Mouse (Mus musculus): ENCODE results near the gene Ppil1. TPM values are rescaled to one million over a fixed set of nuclear protein-coding genes. Genes with fewer than 3 reads are reported as not detected.

Gene Ppil1
- polyA plus RNA-seq, 1 experiment from 2014 or later: 106 TPM

DNA sequence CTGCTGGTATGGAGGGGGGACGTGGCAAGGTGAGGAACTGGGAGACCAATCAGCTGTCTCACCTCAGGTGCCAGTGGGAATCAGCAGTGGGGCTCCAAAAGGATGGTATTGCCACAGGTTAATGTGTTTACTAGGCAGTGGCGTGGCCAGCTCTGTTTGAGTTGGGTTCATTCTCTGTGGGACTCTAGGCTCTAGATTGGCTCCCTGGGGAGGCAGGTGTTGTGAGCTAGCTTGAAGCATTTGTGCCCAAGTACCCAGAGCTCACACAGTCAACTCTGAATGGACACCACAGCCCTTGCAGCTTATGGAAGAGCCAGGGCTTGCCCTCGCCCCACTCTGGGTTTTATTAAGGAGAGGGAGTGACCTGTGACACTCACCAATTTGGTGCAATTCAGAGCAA is 39.9 kb upstream of the Ppil1 start:
- Histone ChIP-seq H3K4me2 (ENCODE audit: low read length) (no peak overlapping the region), H3K9me3 (replicated peaks; ENCODE audit: control insufficient read depth, low read length, poor library complexity, severe bottlenecking) (no peaks in the 10 kb centered on the region), H3K36me3 (ENCODE audit: control insufficient read depth, insufficient read depth, low read length) (peaks cover 20% of the 10 kb centered on the region), H3K27me3 (ENCODE audit: control insufficient read depth, insufficient read depth, low read depth, low read length) (no peaks in the 10 kb centered on the region), H3K27ac (ENCODE audit: low read length) (no peak overlapping the region), H3K9ac (ENCODE audit: low read depth, low read length) (no peak overlapping the region), H3K4me1 (ENCODE audit: control insufficient read depth, insufficient read depth, low read length) (no peaks in the 10 kb centered on the region), H3K4me3 (ENCODE audit: low read depth, low read length) (no peak overlapping the region)
- no peak for ATAC-seq
- WGBS: 76% methylated on average over 3 of the region's 3 CpGs

DNA sequence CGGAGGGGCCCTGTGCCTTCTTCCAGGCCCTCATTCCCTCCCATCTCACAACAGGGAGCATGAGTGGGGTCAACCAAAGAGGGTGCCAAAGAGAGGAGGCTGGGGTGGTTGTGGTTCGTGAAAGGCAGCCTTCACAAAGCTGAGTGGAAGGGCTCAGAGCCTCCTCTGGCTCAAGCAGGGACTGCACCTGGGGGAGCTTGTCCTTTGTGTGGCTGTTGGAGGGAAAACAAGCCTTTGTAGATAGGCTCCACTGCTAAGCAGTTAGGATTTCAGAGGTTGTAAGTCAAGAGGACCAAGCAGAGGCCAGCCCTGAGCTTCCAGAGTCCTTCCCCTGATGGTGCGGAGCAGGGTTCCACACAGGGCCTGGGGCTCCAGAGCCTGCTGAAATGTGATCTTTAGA is 39.1 kb upstream of the Ppil1 start:
- 48% methylated on average over 3 of the region's 3 CpGs for WGBS
- no peak overlapping the region for H3K9ac ChIP-seq (ENCODE audit: low read depth, low read length)
- no peaks in the 10 kb centered on the region for H3K4me1 ChIP-seq (ENCODE audit: control insufficient read depth, insufficient read depth, low read length)
- H3K9me3 ChIP-seq (replicated peaks; ENCODE audit: control insufficient read depth, low read length, poor library complexity, severe bottlenecking): no peaks in the 10 kb centered on the region
- peaks cover 26% of the 10 kb centered on the region for H3K36me3 ChIP-seq (ENCODE audit: control insufficient read depth, insufficient read depth, low read length)
- no peak for ATAC-seq
- H3K27ac ChIP-seq (ENCODE audit: low read length): no peak overlapping the region
- no peaks in the 10 kb centered on the region for H3K27me3 ChIP-seq (ENCODE audit: control insufficient read depth, insufficient read depth, low read depth, low read length)
- H3K4me2 ChIP-seq (ENCODE audit: low read length): no peak overlapping the region
- no peak overlapping the region for H3K4me3 ChIP-seq (ENCODE audit: low read depth, low read length)

- Histone ChIP-seq H3K4me1 (ENCODE audit: control insufficient read depth, insufficient read depth, low read length) (no peaks in the 10 kb centered on the region), H3K9ac (ENCODE audit: low read depth, low read length) (no peak overlapping the region), H3K27ac (ENCODE audit: low read length) (no peak overlapping the region), H3K9me3 (replicated peaks; ENCODE audit: control insufficient read depth, low read length, poor library complexity, severe bottlenecking) (no peaks in the 10 kb centered on the region), H3K27me3 (ENCODE audit: control insufficient read depth, insufficient read depth, low read depth, low read length) (no peaks in the 10 kb centered on the region), H3K36me3 (ENCODE audit: control insufficient read depth, insufficient read depth, low read length) (peaks cover 26% of the 10 kb centered on the region), H3K4me2 (ENCODE audit: low read length) (no peak overlapping the region), H3K4me3 (ENCODE audit: low read depth, low read length) (no peak overlapping the region)
- WGBS: 75% methylated on average over 5 of the region's 5 CpGs
- ATAC-seq: no peak
Observed at GRCm38 (mm10) chr17:29302149-29302548, 38.2 kb upstream of the Ppil1 start.

GRCm38 (mm10) chr17:29301421-29301820 is 37.4 kb upstream of the Ppil1 start:
- H3K4me3 ChIP-seq (ENCODE audit: low read depth, low read length): no peak overlapping the region
- no peaks in the 10 kb centered on the region for H3K27me3 ChIP-seq (ENCODE audit: control insufficient read depth, insufficient read depth, low read depth, low read length)
- ATAC-seq: no peak
- H3K9me3 ChIP-seq (replicated peaks; ENCODE audit: control insufficient read depth, low read length, poor library complexity, severe bottlenecking): no peaks in the 10 kb centered on the region
- H3K36me3 ChIP-seq (ENCODE audit: control insufficient read depth, insufficient read depth, low read length): peaks cover 26% of the 10 kb centered on the region
- H3K27ac ChIP-seq (ENCODE audit: low read length): no peak overlapping the region
- WGBS: 97% methylated on average over 6 of the region's 6 CpGs
- H3K9ac ChIP-seq (ENCODE audit: low read depth, low read length): no peak overlapping the region
- no peaks in the 10 kb centered on the region for H3K4me1 ChIP-seq (ENCODE audit: control insufficient read depth, insufficient read depth, low read length)
- no peak overlapping the region for H3K4me2 ChIP-seq (ENCODE audit: low read length)

DNA sequence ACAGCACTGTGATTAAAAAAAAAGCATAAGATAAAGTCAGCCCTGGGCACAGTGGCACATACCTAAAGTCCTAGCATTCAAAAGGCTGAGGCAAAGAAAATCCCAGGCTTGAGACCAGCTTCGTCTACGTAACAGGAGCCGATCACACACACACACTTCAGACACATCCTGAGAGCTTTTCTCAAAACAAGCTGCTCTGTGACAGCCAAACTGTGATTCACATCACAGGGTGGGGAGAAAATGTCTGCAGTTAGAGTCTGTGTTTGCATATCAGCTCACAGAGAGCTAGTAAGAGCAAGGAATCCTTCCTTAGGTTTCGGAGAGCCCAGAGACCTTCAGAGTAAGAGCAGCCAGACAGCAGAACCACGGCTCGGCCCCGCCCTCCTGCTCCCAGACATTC is 36.9 kb upstream of the Ppil1 start:
- Histone ChIP-seq H3K9me3 (replicated peaks; ENCODE audit: control insufficient read depth, low read length, poor library complexity, severe bottlenecking) (no peaks in the 10 kb centered on the region), H3K27me3 (ENCODE audit: control insufficient read depth, insufficient read depth, low read depth, low read length) (no peaks in the 10 kb centered on the region), H3K36me3 (ENCODE audit: control insufficient read depth, insufficient read depth, low read length) (peaks cover 28% of the 10 kb centered on the region), H3K27ac (ENCODE audit: low read length) (no peak overlapping the region), H3K4me1 (ENCODE audit: control insufficient read depth, insufficient read depth, low read length) (no peaks in the 10 kb centered on the region), H3K4me2 (ENCODE audit: low read length) (no peak overlapping the region), H3K4me3 (ENCODE audit: low read depth, low read length) (no peak overlapping the region), H3K9ac (ENCODE audit: low read depth, low read length) (no peak overlapping the region)
- ATAC-seq: no peak
- 92% methylated on average over 7 of the region's 7 CpGs for WGBS

DNA sequence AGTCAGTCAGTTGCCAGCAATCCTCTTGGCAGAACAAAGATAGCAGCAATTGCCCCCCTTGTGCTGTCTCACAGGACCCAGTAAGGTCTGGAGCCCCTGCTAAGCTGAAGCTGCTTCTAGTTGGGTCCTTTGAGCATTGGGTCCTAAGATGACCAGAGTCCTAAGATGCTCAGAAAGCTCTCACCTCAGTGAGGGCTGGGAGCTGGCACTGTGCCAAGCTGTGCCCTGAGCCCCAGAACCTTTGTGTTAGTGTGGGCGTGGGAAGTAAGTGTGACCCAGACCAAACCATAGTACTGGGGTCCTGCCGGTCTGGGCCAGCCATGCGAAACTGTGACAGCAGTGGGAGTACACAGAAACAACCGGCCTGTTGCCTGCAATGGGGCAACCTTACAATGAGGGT is 35.3 kb upstream of the Ppil1 start:
- WGBS: 88% methylated on average over 4 of the region's 4 CpGs
- H3K9me3 ChIP-seq (replicated peaks; ENCODE audit: control insufficient read depth, low read length, poor library complexity, severe bottlenecking): no peaks in the 10 kb centered on the region

GRCm38 (mm10) chr17:29297813-29298212 is 33.8 kb upstream of the Ppil1 start:
- Histone ChIP-seq H3K27ac (ENCODE audit: low read length) (no peak overlapping the region), H3K4me1 (ENCODE audit: control insufficient read depth, insufficient read depth, low read length) (no peaks in the 10 kb centered on the region), H3K9ac (ENCODE audit: low read depth, low read length) (no peak overlapping the region), H3K27me3 (ENCODE audit: control insufficient read depth, insufficient read depth, low read depth, low read length) (no peaks in the 10 kb centered on the region), H3K36me3 (ENCODE audit: control insufficient read depth, insufficient read depth, low read length) (peaks cover 37% of the 10 kb centered on the region), H3K4me3 (ENCODE audit: low read depth, low read length) (no peak overlapping the region), H3K9me3 (replicated peaks; ENCODE audit: control insufficient read depth, low read length, poor library complexity, severe bottlenecking) (no peaks in the 10 kb centered on the region), H3K4me2 (ENCODE audit: low read length) (no peak overlapping the region)
- ATAC-seq: no peak
- WGBS: 81% methylated on average over 6 of the region's 6 CpGs

More for the DNA sequence above, 35.3 kb upstream of the Ppil1 start:
- no peak overlapping the region for H3K9ac ChIP-seq (ENCODE audit: low read depth, low read length)
- H3K27me3 ChIP-seq (ENCODE audit: control insufficient read depth, insufficient read depth, low read depth, low read length): no peaks in the 10 kb centered on the region
- H3K4me3 ChIP-seq (ENCODE audit: low read depth, low read length): no peak overlapping the region
- H3K27ac ChIP-seq (ENCODE audit: low read length): no peak overlapping the region
- peaks cover 34% of the 10 kb centered on the region for H3K36me3 ChIP-seq (ENCODE audit: control insufficient read depth, insufficient read depth, low read length)
- H3K4me1 ChIP-seq (ENCODE audit: control insufficient read depth, insufficient read depth, low read length): no peaks in the 10 kb centered on the region
- H3K4me2 ChIP-seq (ENCODE audit: low read length): no peak overlapping the region
- ATAC-seq: no peak

DNA sequence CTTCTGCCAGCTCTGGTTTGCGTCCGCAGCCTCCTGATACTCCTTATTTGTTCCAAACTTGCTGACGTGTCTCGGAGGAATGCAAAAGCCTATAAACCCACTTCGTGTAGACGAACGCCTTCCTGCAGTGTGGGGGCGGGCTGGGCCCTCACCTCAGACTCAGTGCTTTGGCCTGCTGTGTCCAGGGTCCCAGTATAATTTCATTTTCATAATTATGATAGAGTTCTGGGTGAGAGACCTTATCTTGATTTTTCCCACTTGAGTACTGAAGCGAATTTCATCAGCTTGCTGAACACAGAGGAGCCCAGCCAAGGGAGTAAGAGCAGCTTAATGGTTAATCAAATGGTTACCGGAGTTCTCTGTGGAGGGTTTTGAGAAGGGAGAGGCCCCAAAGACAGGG is 33.3 kb upstream of the Ppil1 start:
- Histone ChIP-seq H3K27me3 (ENCODE audit: control insufficient read depth, insufficient read depth, low read depth, low read length) (no peaks in the 10 kb centered on the region), H3K4me2 (ENCODE audit: low read length) (no peak overlapping the region), H3K9ac (ENCODE audit: low read depth, low read length) (no peak overlapping the region), H3K4me3 (ENCODE audit: low read depth, low read length) (no peak overlapping the region), H3K27ac (ENCODE audit: low read length) (no peak overlapping the region), H3K36me3 (ENCODE audit: control insufficient read depth, insufficient read depth, low read length) (peaks cover 37% of the 10 kb centered on the region), H3K9me3 (replicated peaks; ENCODE audit: control insufficient read depth, low read length, poor library complexity, severe bottlenecking) (no peaks in the 10 kb centered on the region), H3K4me1 (ENCODE audit: control insufficient read depth, insufficient read depth, low read length) (no peaks in the 10 kb centered on the region)
- no peak for ATAC-seq
- WGBS: 86% methylated on average over 10 of the region's 10 CpGs

- Histone ChIP-seq H3K9ac (ENCODE audit: low read depth, low read length) (no peak overlapping the region), H3K9me3 (replicated peaks; ENCODE audit: control insufficient read depth, low read length, poor library complexity, severe bottlenecking) (no peaks in the 10 kb centered on the region), H3K27me3 (ENCODE audit: control insufficient read depth, insufficient read depth, low read depth, low read length) (no peaks in the 10 kb centered on the region), H3K36me3 (ENCODE audit: control insufficient read depth, insufficient read depth, low read length) (peaks cover 28% of the 10 kb centered on the region), H3K4me3 (ENCODE audit: low read depth, low read length) (no peak overlapping the region), H3K4me2 (ENCODE audit: low read length) (no peak overlapping the region), H3K27ac (ENCODE audit: low read length) (no peak overlapping the region), H3K4me1 (ENCODE audit: control insufficient read depth, insufficient read depth, low read length) (no peaks in the 10 kb centered on the region)
- no peak for ATAC-seq
- 70% methylated on average over 5 of the region's 5 CpGs for WGBS
Observed at GRCm38 (mm10) chr17:29295835-29296234, 31.8 kb upstream of the Ppil1 start.

Measured in midbrain, embryonic 16.5 days (tissue).